Mouse (Mus musculus) forebrain, embryonic 16.5 days (tissue): ENCODE measurements around the gene Gpr156. TPM values are rescaled to one million over a fixed set of nuclear protein-coding genes. Genes with fewer than 3 reads are reported as not detected.

ENCODE experiments used
- ATAC-seq: fragments of 200-750 bp; cut with Nextera tagmentation; 2 replicates; pipeline ENCODE4 v1.8.0; 2017; ENCODE audit warnings: mild to moderate bottlenecking, moderate library complexity
- H3K27ac ChIP-seq: fragments of 300-500 bp; sonication (generic); 2 replicates; pipeline ENCODE4 v1.5.1; 2014; ENCODE audit warnings: low read length, control low read depth
- H3K27me3 ChIP-seq: fragments of 300-500 bp; sonication (generic); replicated peaks from 2 replicates; pipeline ENCODE4 v1.6.1; 2014; ENCODE audit warnings: low read length; ENCODE audit not compliant: control insufficient read depth, insufficient read depth
- H3K36me3 ChIP-seq: fragments of 300-500 bp; sonication (generic); 2 replicates; pipeline ENCODE4 v1.6.1; 2014; ENCODE audit not compliant: control insufficient read depth, insufficient read depth
- H3K4me1 ChIP-seq: fragments of 300-500 bp; sonication (generic); replicated peaks from 2 replicates; pipeline ENCODE4 v1.6.1; 2014; ENCODE audit warnings: low read length; ENCODE audit not compliant: control insufficient read depth, insufficient read depth
- H3K4me2 ChIP-seq: fragments of 300-500 bp; sonication (generic); 2 replicates; pipeline ENCODE4 v1.6.1; 2014; ENCODE audit warnings: mild to moderate bottlenecking, low read length, control low read depth
- H3K4me3 ChIP-seq: fragments of 300-500 bp; sonication (generic); replicated peaks from 2 replicates; pipeline ENCODE4 v1.5.1; 2014; ENCODE audit warnings: mild to moderate bottlenecking, low read length, control low read depth
- H3K9ac ChIP-seq: fragments of 300-500 bp; sonication (generic); replicated peaks from 2 replicates; pipeline ENCODE4 v1.6.1; 2014; ENCODE audit warnings: low read depth, low read length, control low read depth
- H3K9me3 ChIP-seq: fragments of 300-500 bp; sonication (generic); 2 replicates; pipeline ENCODE4 v1.6.1; 2016; ENCODE audit warnings: low read length; ENCODE audit not compliant: control insufficient read depth
- WGBS: fragments of 180-500 bp; shearing (Covaris S2); extraction: QIAGEN DNeasy Blood & Tissue Kit; methylation state at CpG from one replicate; pipeline ENCODE4 v1.1.7; 2014; 5-methylcytosine and 5-hydroxymethylcytosine counted together
- polyA plus RNA-seq: library from polyadenylated mRNA; unstranded; fragments of >200 nt; fragmentation: Nextera tagmentation; extraction: Ambion mirVana; gene quantifications from 2 replicates; pipeline ENCODE4 v1.2.1, GENCODE M21; 2015

Gpr156 gene
- polyA plus RNA-seq, 1 experiment from 2014 or later = 5.4 TPM

DNA sequence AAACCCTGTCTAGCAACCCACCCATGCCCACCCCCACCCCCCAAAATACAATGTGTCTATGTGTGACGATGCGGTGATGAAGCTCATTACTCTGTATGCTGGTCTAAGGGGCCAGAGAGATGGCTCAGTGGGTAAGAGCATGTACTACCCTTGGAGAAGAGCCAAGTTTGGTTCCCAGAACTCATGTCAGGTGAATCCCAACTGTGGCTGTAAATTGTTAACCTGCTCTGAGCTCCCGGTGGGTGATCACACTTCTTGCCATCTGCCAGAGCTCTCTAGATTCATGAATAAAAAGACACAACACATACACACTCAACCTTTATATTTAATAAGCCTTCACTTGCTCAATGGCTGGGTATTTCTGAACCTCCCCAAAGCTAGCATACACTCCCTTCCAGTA, 9.8 kb upstream of the Gpr156 start:
- no peak overlapping the region for H3K4me2 ChIP-seq
- H3K27ac ChIP-seq = no peak overlapping the region
- no peaks in the 10 kb centered on the region for H3K36me3 ChIP-seq
- WGBS = 84% methylated on average over 3 of the region's 3 CpGs
- peaks cover 3% of the 10 kb centered on the region; the same call in 1 of the 2 replicates for H3K9me3 ChIP-seq
- no peak overlapping the region for H3K9ac ChIP-seq
- H3K27me3 ChIP-seq = no peaks in the 10 kb centered on the region
- no peak for ATAC-seq
- H3K4me1 ChIP-seq = no peaks in the 10 kb centered on the region
- H3K4me3 ChIP-seq = no peak overlapping the region

DNA sequence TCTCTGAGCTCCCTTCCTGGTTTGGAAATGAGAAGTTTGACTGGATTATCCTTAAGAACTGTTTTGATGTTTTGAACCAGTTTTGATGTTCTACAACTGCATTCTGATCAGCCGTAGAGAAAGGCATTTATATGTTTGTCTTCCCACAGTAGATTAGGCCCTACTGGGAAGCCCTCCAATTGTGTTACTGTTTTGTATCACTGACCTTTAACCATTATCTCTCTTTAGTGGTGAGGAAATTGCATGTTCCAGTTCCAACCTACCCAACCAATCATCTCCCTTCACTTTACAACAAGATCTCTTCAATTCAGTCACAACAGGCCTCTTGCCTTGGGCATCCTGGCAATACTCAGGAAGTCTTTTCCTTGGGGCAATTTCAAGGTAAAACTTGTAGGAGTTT, 5.2 kb upstream of the Gpr156 start:
- no peaks in the 10 kb centered on the region for H3K36me3 ChIP-seq
- 90% methylated on average over 1 of the region's 1 CpGs for WGBS
- ATAC-seq = no peak
- H3K4me2 ChIP-seq = no peak overlapping the region
- no peak overlapping the region for H3K4me3 ChIP-seq
- peaks cover 4% of the 10 kb centered on the region; the same call in 1 of the 2 replicates for H3K9me3 ChIP-seq
- no peaks in the 10 kb centered on the region for H3K27me3 ChIP-seq
- H3K4me1 ChIP-seq = no peaks in the 10 kb centered on the region; the same call in 1 of the 2 replicates
- no peak overlapping the region for H3K9ac ChIP-seq
- H3K27ac ChIP-seq = no peak overlapping the region

DNA sequence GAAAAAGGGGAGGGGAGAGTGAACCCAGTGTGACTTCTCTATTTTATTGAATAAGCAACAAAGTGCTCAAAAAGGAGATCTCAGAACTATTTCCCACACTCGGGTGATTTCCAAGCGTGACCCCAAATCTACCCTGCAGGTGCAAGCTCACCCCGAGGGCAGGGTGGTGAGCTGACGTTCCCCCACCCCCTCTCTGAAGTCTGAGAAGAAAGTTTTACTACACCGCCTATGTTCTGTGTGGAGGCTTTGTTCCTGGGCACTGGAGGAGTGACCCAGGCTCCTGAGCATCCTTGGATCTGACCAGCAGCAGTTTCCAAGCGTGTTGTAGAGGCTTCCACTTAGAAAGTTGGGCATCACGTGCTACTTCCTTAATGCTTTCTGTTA, 514 bp downstream of the Gpr156 start:
- no peak overlapping the region for H3K9ac ChIP-seq
- no peaks in the 10 kb centered on the region for H3K36me3 ChIP-seq
- 15% methylated on average over 7 of the region's 7 CpGs for WGBS
- peak overlapping the region; percentile 84 for H3K4me2 ChIP-seq
- no peaks in the 10 kb centered on the region for H3K27me3 ChIP-seq
- H3K27ac ChIP-seq = no peak overlapping the region
- H3K4me3 ChIP-seq = peak overlapping the region; percentile 56
- no peaks in the 10 kb centered on the region for H3K9me3 ChIP-seq
- peak; percentile 52; the same call in 1 of the 2 replicates for ATAC-seq
- no peaks in the 10 kb centered on the region; the same call in 1 of the 2 replicates for H3K4me1 ChIP-seq

DNA sequence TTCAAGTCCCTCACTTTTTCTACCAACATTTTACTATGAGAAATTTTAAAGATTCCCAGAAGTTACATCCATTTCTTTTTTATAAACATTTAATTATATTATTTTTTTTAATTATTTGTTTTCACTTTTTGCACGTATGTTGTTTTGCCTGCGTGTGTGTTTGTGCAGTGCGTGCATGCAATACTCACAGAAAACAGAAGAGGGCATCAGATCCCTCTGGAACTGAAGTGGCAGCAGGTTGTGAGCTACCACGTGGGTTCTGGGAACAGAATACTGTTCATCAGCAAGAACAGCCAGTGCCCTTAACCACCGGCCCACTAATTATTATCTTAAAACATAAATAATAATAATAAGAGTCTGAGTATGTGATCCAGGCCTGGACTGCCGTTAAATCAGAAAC, 2.7 kb downstream of the Gpr156 start:
- Histone ChIP-seq H3K4me2 (no peak overlapping the region), H3K27ac (no peak overlapping the region), H3K9ac (no peak overlapping the region), H3K36me3 (no peaks in the 10 kb centered on the region), H3K27me3 (no peaks in the 10 kb centered on the region), H3K9me3 (no peaks in the 10 kb centered on the region), H3K4me1 (no peaks in the 10 kb centered on the region; the same call in 1 of the 2 replicates), H3K4me3 (no peak overlapping the region)
- 85% methylated on average over 6 of the region's 6 CpGs for WGBS
- ATAC-seq = no peak

DNA sequence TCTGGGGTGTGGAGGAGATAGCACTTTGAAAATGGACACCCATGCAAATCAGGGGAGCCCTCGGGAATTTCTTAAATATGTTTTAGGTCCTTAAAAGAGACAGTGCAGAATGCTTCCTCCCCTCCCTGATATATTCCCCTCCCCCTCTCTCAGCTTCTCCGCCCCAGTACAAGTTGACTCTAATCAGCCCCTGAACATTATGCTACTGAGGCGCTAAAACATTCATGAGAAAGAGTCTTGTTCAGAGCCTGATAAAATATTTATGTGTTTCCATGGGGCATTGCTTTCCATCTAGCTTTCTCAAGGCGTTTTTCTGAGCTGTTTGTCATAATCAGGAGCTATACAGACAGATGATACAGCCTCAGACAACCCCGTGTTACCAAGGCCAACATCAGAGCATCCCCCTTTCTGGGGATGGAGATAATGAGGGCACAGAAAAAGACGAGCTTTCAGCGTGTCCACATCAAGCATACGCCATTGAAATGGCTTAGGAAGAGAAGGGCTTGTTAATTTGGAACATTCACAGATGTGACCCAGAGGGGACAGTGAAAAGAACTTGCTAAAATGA, 4.6 kb downstream of the Gpr156 start:
- H3K27ac ChIP-seq = no peak overlapping the region

DNA sequence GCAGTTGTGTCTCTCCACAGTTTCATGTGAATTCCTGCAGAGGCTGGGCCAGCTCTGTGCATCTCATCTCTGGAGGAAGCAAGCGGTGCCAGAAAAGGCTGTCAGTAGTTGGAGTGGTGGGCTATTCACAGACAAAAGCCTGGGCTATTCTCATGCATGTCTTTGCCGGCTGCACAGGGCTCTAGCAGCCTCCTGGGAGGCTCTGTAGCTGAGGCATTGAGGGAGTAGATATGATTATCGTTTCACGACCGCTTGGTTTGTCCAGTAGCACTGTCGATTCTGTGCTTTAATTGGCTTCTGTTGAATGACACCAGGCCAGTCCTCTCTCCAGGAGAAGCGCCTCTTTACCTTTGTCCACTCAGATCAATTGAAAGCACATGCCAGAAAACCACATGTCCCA, 9.8 kb downstream of the Gpr156 start:
- H3K27ac ChIP-seq = peak overlapping the region; percentile 70
- 3% methylated on average over 7 of the region's 7 CpGs for WGBS
- no peak overlapping the region for H3K4me3 ChIP-seq
- H3K4me2 ChIP-seq = peak overlapping the region; percentile 28; the same call in 1 of the 2 replicates
- peaks cover 21% of the 10 kb centered on the region for H3K4me1 ChIP-seq
- H3K36me3 ChIP-seq = no peaks in the 10 kb centered on the region
- peak overlapping the region; percentile 17; the same call in 1 of the 2 replicates for H3K9ac ChIP-seq
- ATAC-seq = peak; percentile 79
- 0 out of 2 replicates have a peak, but pooled peaks cover 2% of the 10 kb centered on the region for H3K9me3 ChIP-seq
- H3K27me3 ChIP-seq = no peaks in the 10 kb centered on the region

More for the DNA sequence above, 4.6 kb downstream of the Gpr156 start:
- 34% methylated on average over 8 of the region's 8 CpGs for WGBS
- no peaks in the 10 kb centered on the region for H3K9me3 ChIP-seq
- H3K27me3 ChIP-seq = no peaks in the 10 kb centered on the region
- H3K4me2 ChIP-seq = no peak overlapping the region
- no peak overlapping the region for H3K9ac ChIP-seq
- no peak for ATAC-seq
- peaks cover 1% of the 10 kb centered on the region for H3K4me1 ChIP-seq
- H3K36me3 ChIP-seq = no peaks in the 10 kb centered on the region
- no peak overlapping the region for H3K4me3 ChIP-seq

DNA sequence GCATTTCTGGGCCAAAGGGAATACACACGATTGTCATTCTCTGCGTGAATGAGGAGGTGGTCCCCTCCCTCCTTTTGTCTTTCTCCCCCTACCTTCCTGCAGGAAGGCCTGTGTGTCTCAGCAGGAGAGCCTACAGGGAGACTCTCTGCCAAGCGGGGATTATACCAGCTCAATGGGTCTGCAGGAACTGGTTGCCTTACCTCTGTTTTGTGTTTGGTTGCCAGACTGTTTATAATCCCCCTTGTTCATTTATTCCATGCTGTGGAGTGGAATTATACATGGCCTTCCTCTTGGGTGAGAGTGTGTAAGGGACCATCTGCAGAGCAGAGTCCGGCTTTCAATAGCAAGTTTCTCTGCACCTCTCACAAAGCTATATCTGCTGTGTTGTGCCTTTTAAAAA, 10.8 kb downstream of the Gpr156 start:
- 6% methylated on average over 4 of the region's 4 CpGs for WGBS
- Histone ChIP-seq H3K27me3 (no peaks in the 10 kb centered on the region), H3K36me3 (no peaks in the 10 kb centered on the region), H3K9ac (no peak overlapping the region), H3K27ac (peak overlapping the region; percentile 17), H3K9me3 (0 out of 2 replicates have a peak, but pooled peaks cover 2% of the 10 kb centered on the region), H3K4me3 (no peak overlapping the region), H3K4me2 (no peak overlapping the region), H3K4me1 (peaks cover 21% of the 10 kb centered on the region)
- peak; percentile 68 for ATAC-seq

DNA sequence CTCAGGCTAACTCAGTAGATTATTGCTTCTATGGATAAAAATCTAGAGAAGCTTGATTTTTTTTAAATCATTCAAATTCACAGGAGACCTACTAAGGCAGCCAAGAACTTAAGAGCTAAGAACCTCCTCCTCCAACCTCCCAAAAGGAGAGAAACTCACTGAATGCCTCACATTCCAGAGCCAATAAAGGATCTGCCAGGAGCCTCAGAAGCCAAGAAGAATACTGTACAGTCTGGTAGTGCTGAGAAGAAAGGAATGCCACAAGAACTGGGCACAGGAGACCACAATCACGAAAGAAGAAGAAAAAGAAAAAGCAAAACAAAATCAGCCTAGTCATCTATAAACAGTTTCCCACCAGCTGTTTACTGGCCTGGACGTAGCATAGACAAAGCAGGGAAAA, 12.7 kb downstream of the Gpr156 start:
- Histone ChIP-seq H3K4me2 (no peak overlapping the region), H3K36me3 (no peaks in the 10 kb centered on the region), H3K9ac (no peak overlapping the region), H3K27me3 (no peaks in the 10 kb centered on the region), H3K27ac (peak overlapping the region; percentile 8), H3K4me1 (peaks cover 21% of the 10 kb centered on the region), H3K4me3 (no peak overlapping the region), H3K9me3 (0 out of 2 replicates have a peak, but pooled peaks cover 2% of the 10 kb centered on the region)
- WGBS = 10% methylated on average over 2 of the region's 2 CpGs
- ATAC-seq = peak; percentile 57

DNA sequence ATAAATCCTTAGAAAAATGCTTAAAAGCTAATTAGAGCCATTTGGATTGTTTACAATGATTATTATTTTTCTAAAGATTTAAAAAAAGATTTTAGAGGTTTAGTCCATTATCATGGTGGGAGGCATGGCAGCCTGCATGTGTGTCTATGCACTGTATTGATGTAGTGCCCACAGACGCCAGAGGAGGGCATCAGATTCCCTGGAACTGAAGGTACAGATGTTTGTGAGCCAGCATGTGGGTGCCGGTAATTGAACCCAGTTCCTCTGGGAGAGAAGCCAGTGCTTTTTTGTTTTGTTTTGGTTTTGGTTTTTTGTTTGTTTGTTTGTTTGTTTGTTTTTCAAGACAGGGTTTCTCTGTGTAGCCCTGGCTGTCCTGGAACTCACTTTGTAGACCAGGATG, 13.3 kb downstream of the Gpr156 start:
- 0 out of 2 replicates have a peak, but pooled peaks cover 2% of the 10 kb centered on the region for H3K9me3 ChIP-seq

More for the DNA sequence above, 13.3 kb downstream of the Gpr156 start:
- WGBS = 85% methylated on average over 2 of the region's 2 CpGs
- Histone ChIP-seq H3K27me3 (no peaks in the 10 kb centered on the region), H3K4me2 (no peak overlapping the region), H3K9ac (no peak overlapping the region), H3K36me3 (no peaks in the 10 kb centered on the region), H3K4me1 (peaks cover 21% of the 10 kb centered on the region), H3K27ac (peak overlapping the region; percentile 8; the same call in 1 of the 2 replicates), H3K4me3 (no peak overlapping the region)
- ATAC-seq = no peak
